Mouse (Mus musculus) liver, embryonic 14 days (tissue): Measurements from ENCODE around the gene Zc3h12d. TPM values are rescaled to one million over a fixed set of nuclear protein-coding genes. Genes with fewer than 3 reads are reported as not detected.

Source experiments
- polyA plus RNA-seq: library from polyadenylated mRNA; depleted of rRNA; stranded (reverse); fragments of >200 nt; gene quantifications from 2 replicates; pipeline ENCODE4 v1.2.3, GENCODE M21; 2012; rRNA removed

The Zc3h12d gene
- polyA plus RNA-seq = 0.16 and 0.29 TPM in 2 replicates

DNA sequence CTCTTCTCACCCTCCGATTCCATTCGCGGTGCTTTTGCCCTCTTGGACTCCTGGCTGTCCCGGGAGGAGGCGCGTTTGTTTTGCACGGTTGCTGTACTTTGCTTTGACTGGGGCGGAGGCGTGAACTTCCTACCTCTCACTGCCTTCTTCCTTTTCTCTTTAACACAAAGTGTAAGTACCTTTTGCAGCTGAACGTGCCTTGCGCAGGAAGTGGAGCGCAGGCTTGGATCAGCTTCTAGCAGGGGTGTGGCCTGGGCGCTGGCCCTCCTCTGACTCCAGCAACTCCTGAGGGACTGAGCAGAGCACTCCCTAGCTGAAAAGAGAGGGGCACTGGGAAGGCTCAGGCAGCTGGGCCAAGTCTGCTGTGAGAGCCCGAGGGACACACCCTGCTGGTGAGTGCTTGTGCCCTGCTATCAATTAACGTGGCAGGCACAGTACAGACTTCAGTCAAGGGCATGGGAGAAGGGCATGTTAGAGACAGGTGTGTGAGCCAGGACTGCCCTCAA lies at the start of gene Zc3h12d:
Zc3h12d (plus strand) TSS at position 300 of the 506 bp plus-strand sequence.

GRCm38 (mm10) chr10:7792751-7793385 lies 39.4 kb upstream of the Zc3h12d start, which contains the start of the genes Ginm1 and Ppil4:
Gene Ginm1 (minus strand): TSS chr10:7792824.
Gene Ppil4 (plus strand): TSS chr10:7792891.

Other genes with a start within 250 kb of the Zc3h12d start
- 0.25 and 0.31 TPM in 2 replicates for gene Lrp11, start 242.7 kb upstream of the Zc3h12d start, polyA plus RNA-seq
- 19.4 and 23.2 TPM in 2 replicates for gene Nup43, start 165.0 kb upstream of the Zc3h12d start, polyA plus RNA-seq
- 43.2 and 48.9 TPM in 2 replicates for gene Pcmt1, start 151.3 kb upstream of the Zc3h12d start, polyA plus RNA-seq
- 4.8 and 5.6 TPM in 2 replicates for gene Lats1, start 151.3 kb upstream of the Zc3h12d start, polyA plus RNA-seq
- 7.6 and 8.2 TPM in 2 replicates for gene Katna1, start 106.5 kb upstream of the Zc3h12d start, polyA plus RNA-seq
- gene Ginm1, start 39.6 kb upstream of the Zc3h12d start, polyA plus RNA-seq = 13.1 and 14.9 TPM in 2 replicates
- 10.6 and 11.6 TPM in 2 replicates for gene Ppil4, start 39.6 kb upstream of the Zc3h12d start, polyA plus RNA-seq
- gene Tab2, start 123.8 kb downstream of the Zc3h12d start, polyA plus RNA-seq = 17.1 and 21.3 TPM in 2 replicates